Mouse (Mus musculus): ENCODE results near the gene Srsf7. TPM values are rescaled to one million over a fixed set of nuclear protein-coding genes. Genes with fewer than 3 reads are reported as not detected.
"Not testable (repeated sequence)": the region's sequence is repeated elsewhere in the genome, so short reads cannot be mapped to it uniquely, and the experiment has no call there.

Srsf7 gene
- total and polyA plus RNA-seq, 3 experiments: 226 to 486 (median 351) TPM

- Histone ChIP-seq H3K4me3 (ENCODE audit: low read depth, low read length) (no peak overlapping the region), H3K4me1 (ENCODE audit: insufficient read depth, low read depth, low read length) (peaks cover 23% of the 10 kb centered on the region), H3K36me3 (replicated peaks) (peaks cover 73% of the 10 kb centered on the region), H3K27me3 (ENCODE audit: insufficient read depth, low read length) (no peaks in the 10 kb centered on the region), H3K9me3 (replicated peaks) (no peaks in the 10 kb centered on the region)
- no peak for ATAC-seq (ENCODE audit: extremely low read depth, insufficient number of reproducible peaks, low FRiP score, poor library complexity, severe bottlenecking)
- no peak for DNase-seq (ENCODE audit: low spot score)
- TF ChIP-seq POLR2AphosphoS5 (IDR thresholded peaks at IDR 0.05; ENCODE audit: insufficient replicate concordance, low read depth, low read length) (no peak), GATA1 (IDR thresholded peaks at IDR 0.05; ENCODE audit: borderline replicate concordance, low read length) (no peak), TAL1 (conservative IDR thresholded peaks at IDR 0.05; ENCODE audit: low read depth, low read length) (no peak), GATA2 (IDR thresholded peaks at IDR 0.05; ENCODE audit: borderline replicate concordance, low read depth, low read length) (no peak)
Observed at GRCm38 (mm10) chr17:80241594-80241993, 34.5 kb upstream of the Srsf7 start.

GRCm38 (mm10) chr17:80237475-80237874 is 30.4 kb upstream of the Srsf7 start:
- no peak for DNase-seq (ENCODE audit: low spot score)
- no peak for ATAC-seq (ENCODE audit: extremely low read depth, insufficient number of reproducible peaks, low FRiP score, poor library complexity, severe bottlenecking)
- Histone ChIP-seq H3K4me1 (ENCODE audit: insufficient read depth, low read depth, low read length) (peaks cover 46% of the 10 kb centered on the region), H3K36me3 (replicated peaks) (peaks cover 41% of the 10 kb centered on the region), H3K27me3 (ENCODE audit: insufficient read depth, low read length) (no peaks in the 10 kb centered on the region), H3K4me3 (ENCODE audit: low read depth, low read length) (no peak overlapping the region), H3K9me3 (replicated peaks) (no peaks in the 10 kb centered on the region)
- no peak for TF ChIP-seq CTCF (IDR thresholded peaks at IDR 0.05; ENCODE audit: low read depth, low read length)
- no peak for TF ChIP-seq GATA2 (IDR thresholded peaks at IDR 0.05; ENCODE audit: borderline replicate concordance, low read depth, low read length)
- no peak for TF ChIP-seq GATA1 (IDR thresholded peaks at IDR 0.05; ENCODE audit: borderline replicate concordance, low read length)

- DNase-seq (ENCODE audit: low spot score) (no peak), ATAC-seq (ENCODE audit: extremely low read depth, insufficient number of reproducible peaks, low FRiP score, poor library complexity, severe bottlenecking) (no peak)
- Histone ChIP-seq H3K36me3 (replicated peaks) (peaks cover 35% of the 10 kb centered on the region), H3K27me3 (ENCODE audit: insufficient read depth, low read length) (no peaks in the 10 kb centered on the region), H3K4me3 (ENCODE audit: low read depth, low read length) (no peak overlapping the region), H3K9me3 (replicated peaks) (no peaks in the 10 kb centered on the region), H3K4me1 (ENCODE audit: insufficient read depth, low read depth, low read length) (peaks cover 49% of the 10 kb centered on the region)
- no peak for TF ChIP-seq CTCF (IDR thresholded peaks at IDR 0.05; ENCODE audit: low read depth, low read length)
- no peak for TF ChIP-seq POLR2AphosphoS5 (IDR thresholded peaks at IDR 0.05; ENCODE audit: insufficient replicate concordance, low read depth, low read length)
- TF ChIP-seq TAL1 (conservative IDR thresholded peaks at IDR 0.05; ENCODE audit: low read depth, low read length): no peak
- TF ChIP-seq GATA2 (IDR thresholded peaks at IDR 0.05; ENCODE audit: borderline replicate concordance, low read depth, low read length): no peak
- TF ChIP-seq GATA1 (IDR thresholded peaks at IDR 0.05; ENCODE audit: borderline replicate concordance, low read length): no peak
Observed at GRCm38 (mm10) chr17:80236805-80237204, 29.7 kb upstream of the Srsf7 start.

GRCm38 (mm10) chr17:80235477-80235876 is 28.4 kb upstream of the Srsf7 start:
- Histone ChIP-seq H3K27me3 (ENCODE audit: insufficient read depth, low read length) (no peaks in the 10 kb centered on the region), H3K36me3 (replicated peaks) (peaks cover 35% of the 10 kb centered on the region), H3K9me3 (replicated peaks) (no peaks in the 10 kb centered on the region), H3K4me1 (ENCODE audit: insufficient read depth, low read depth, low read length) (peaks cover 56% of the 10 kb centered on the region), H3K4me3 (ENCODE audit: low read depth, low read length) (no peak overlapping the region)
- ATAC-seq (ENCODE audit: extremely low read depth, insufficient number of reproducible peaks, low FRiP score, poor library complexity, severe bottlenecking) (no peak), DNase-seq (ENCODE audit: low spot score) (no peak)
- TF ChIP-seq GATA1 (IDR thresholded peaks at IDR 0.05; ENCODE audit: borderline replicate concordance, low read length): no peak
- no peak for TF ChIP-seq TAL1 (conservative IDR thresholded peaks at IDR 0.05; ENCODE audit: low read depth, low read length)

- no peak for ATAC-seq (ENCODE audit: extremely low read depth, insufficient number of reproducible peaks, low FRiP score, poor library complexity, severe bottlenecking)
- DNase-seq (ENCODE audit: low spot score): no peak
- Histone ChIP-seq H3K27me3 (ENCODE audit: insufficient read depth, low read length) (no peaks in the 10 kb centered on the region), H3K36me3 (replicated peaks) (peaks cover 34% of the 10 kb centered on the region), H3K9me3 (replicated peaks) (no peaks in the 10 kb centered on the region), H3K4me3 (ENCODE audit: low read depth, low read length) (no peak overlapping the region), H3K4me1 (ENCODE audit: insufficient read depth, low read depth, low read length) (peaks cover 55% of the 10 kb centered on the region)
- TF ChIP-seq CTCF (IDR thresholded peaks at IDR 0.05; ENCODE audit: low read depth, low read length): no peak
- TF ChIP-seq POLR2AphosphoS5 (IDR thresholded peaks at IDR 0.05; ENCODE audit: insufficient replicate concordance, low read depth, low read length): no peak
- TF ChIP-seq TAL1 (conservative IDR thresholded peaks at IDR 0.05; ENCODE audit: low read depth, low read length): no peak
- TF ChIP-seq GATA1 (IDR thresholded peaks at IDR 0.05; ENCODE audit: borderline replicate concordance, low read length): no peak
- no peak for TF ChIP-seq GATA2 (IDR thresholded peaks at IDR 0.05; ENCODE audit: borderline replicate concordance, low read depth, low read length)
Observed at GRCm38 (mm10) chr17:80234376-80234775, 27.3 kb upstream of the Srsf7 start.

GRCm38 (mm10) chr17:80233844-80234243 is 26.7 kb upstream of the Srsf7 start:
- Histone ChIP-seq H3K27me3 (ENCODE audit: insufficient read depth, low read length) (no peaks in the 10 kb centered on the region), H3K9me3 (replicated peaks) (no peaks in the 10 kb centered on the region), H3K36me3 (replicated peaks) (peaks cover 37% of the 10 kb centered on the region), H3K4me3 (ENCODE audit: low read depth, low read length) (no peak overlapping the region), H3K4me1 (ENCODE audit: insufficient read depth, low read depth, low read length) (peaks cover 50% of the 10 kb centered on the region)
- no peak for TF ChIP-seq GATA2 (IDR thresholded peaks at IDR 0.05; ENCODE audit: borderline replicate concordance, low read depth, low read length)
- ATAC-seq (ENCODE audit: extremely low read depth, insufficient number of reproducible peaks, low FRiP score, poor library complexity, severe bottlenecking) (no peak), DNase-seq (ENCODE audit: low spot score) (no peak)

GRCm38 (mm10) chr17:80229396-80229795 is 22.3 kb upstream of the Srsf7 start:
- Histone ChIP-seq H3K9me3 (replicated peaks) (no peaks in the 10 kb centered on the region), H3K36me3 (replicated peaks) (peaks cover 45% of the 10 kb centered on the region), H3K4me1 (ENCODE audit: insufficient read depth, low read depth, low read length) (peaks cover 35% of the 10 kb centered on the region), H3K27me3 (ENCODE audit: insufficient read depth, low read length) (no peaks in the 10 kb centered on the region), H3K4me3 (ENCODE audit: low read depth, low read length) (no peak overlapping the region)
- no peak for ATAC-seq (ENCODE audit: extremely low read depth, insufficient number of reproducible peaks, low FRiP score, poor library complexity, severe bottlenecking)
- DNase-seq (ENCODE audit: low spot score): no peak
- no peak for TF ChIP-seq GATA1 (IDR thresholded peaks at IDR 0.05; ENCODE audit: borderline replicate concordance, low read length)
- no peak for TF ChIP-seq GATA2 (IDR thresholded peaks at IDR 0.05; ENCODE audit: borderline replicate concordance, low read depth, low read length)
- no peak for TF ChIP-seq TAL1 (conservative IDR thresholded peaks at IDR 0.05; ENCODE audit: low read depth, low read length)
- no peak for TF ChIP-seq CTCF (IDR thresholded peaks at IDR 0.05; ENCODE audit: low read depth, low read length)
- no peak for TF ChIP-seq POLR2AphosphoS5 (IDR thresholded peaks at IDR 0.05; ENCODE audit: insufficient replicate concordance, low read depth, low read length)

GRCm38 (mm10) chr17:80225142-80225541 is 18.0 kb upstream of the Srsf7 start:
- Histone ChIP-seq H3K4me1 (ENCODE audit: insufficient read depth, low read depth, low read length) (peaks cover 40% of the 10 kb centered on the region), H3K36me3 (replicated peaks) (peaks cover 26% of the 10 kb centered on the region), H3K4me3 (ENCODE audit: low read depth, low read length) (peak overlapping the region; percentile 71)
- ATAC-seq (ENCODE audit: extremely low read depth, insufficient number of reproducible peaks, low FRiP score, poor library complexity, severe bottlenecking); H3K9me3 ChIP-seq (replicated peaks); DNase-seq (ENCODE audit: low spot score); H3K27me3 ChIP-seq (ENCODE audit: insufficient read depth, low read length): not testable (repeated sequence)

Measured in G1E (cell line).